Mouse (Mus musculus) liver, postnatal 0 days (tissue): Measurements from ENCODE around the gene Rbbp8nl.

ENCODE experiments used
- CTCF ChIP-seq: sonication (generic); IDR thresholded peaks from 2 replicates; pipeline ENCODE4 v1.5.1; 2016; ENCODE audit warnings: antibody characterized with exemption, low read depth
- EP300 ChIP-seq: IDR thresholded peaks from 2 replicates; pipeline ENCODE4 v1.6.1; 2016; ENCODE audit warnings: antibody characterized with exemption, low read depth, mild to moderate bottlenecking

- TF ChIP-seq EP300 = no peak
- no peak for TF ChIP-seq CTCF
These were observed at the start of gene Rbbp8nl for GRCm38 (mm10) chr2:180289440-180290108.
